24 mouse cellular contexts compared by ENCODE assay signal in genomic region chr1:129001766-129002165, GRCm38 (mm10).
A peak's percentile ranks its signal among the peaks of the same experiment; 100 is the strongest.
DNase-seq lines count a peak whose midpoint lies in the region; ATAC-seq and TF ChIP-seq lines count a peak whose summit lies in the region.
"Had no signal": no experiment of that assay in that cellular context is flagged by ENCODE, and none has a peak within 500 bp of the region (broad histone marks: within the 10 kb centered on the region; RNA-seq: fewer than 3 reads in every experiment).

No protein-coding gene starts in this region.

- no peak for TF ChIP-seq CTCF in intestine, postnatal 0 days (IDR thresholded peaks at IDR 0.05; ENCODE audit: low read depth)

- peak; percentile 62 for DNase-seq in ES-CJ7 (ENCODE audit: low read depth, low spot score)
- DNase-seq in R1 (ENCODE audit: low read depth, low spot score), result peak; percentile 65
- peak; percentile 59 for DNase-seq in ZHBTc4 (ENCODE audit: low read depth, low spot score)
- peak; percentile 4 for DNase-seq in splenic B cell, adult 2 months (ENCODE audit: low read depth, low spot score)
- no peak for DNase-seq in kidney, adult 18-20 months
- DNase-seq in urinary bladder, postnatal 36 days (ENCODE audit: low spot score in 2 of 2), result no peak
- DNase-seq: adrenal gland, adult 2 months; adrenal gland, adult 8-10 months; adrenal gland, postnatal 10 days; adrenal gland, postnatal 14 days; adrenal gland, postnatal 25 days; adrenal gland, postnatal 36 days; B cell, adult 2 months; cerebellum, adult 11 months; cerebellum, adult 11-12 months; cerebellum, adult 18-20 months; cerebellum, adult 8-10 months had no signal

- H3K27me3 ChIP-seq in splenic B cell, adult 2 months (ENCODE audit: control insufficient read depth, insufficient read depth, low read length, poor library complexity, severe bottlenecking), result no peaks in the 10 kb centered on the region
- H3K27me3 ChIP-seq in intestine, postnatal 0 days (replicated peaks; ENCODE audit: control insufficient read depth, insufficient read depth, low read length), result no peaks in the 10 kb centered on the region
- H3K27me3 ChIP-seq in intestine, embryonic 15.5 days (replicated peaks), result no peaks in the 10 kb centered on the region
- H3K27me3 ChIP-seq: CH12.LX, Patski had no signal

- no peak overlapping the region for H3K27ac ChIP-seq in intestine, postnatal 0 days (ENCODE audit: low read depth, low read length)
- no peak overlapping the region for H3K27ac ChIP-seq in intestine, embryonic 15.5 days

- no peaks in the 10 kb centered on the region for H3K9me3 ChIP-seq in intestine, postnatal 0 days (ENCODE audit: control insufficient read depth)
- no peaks in the 10 kb centered on the region for H3K9me3 ChIP-seq in intestine, embryonic 15.5 days

- H3K4me2 ChIP-seq in intestine, postnatal 0 days (replicated peaks; ENCODE audit: low read depth), result no peak overlapping the region
- H3K4me2 ChIP-seq in intestine, embryonic 15.5 days (replicated peaks), result no peak overlapping the region

- no peak overlapping the region for H3K9ac ChIP-seq in intestine, postnatal 0 days (ENCODE audit: low read depth, low read length)
- no peak overlapping the region for H3K9ac ChIP-seq in intestine, embryonic 15.5 days

- no peak overlapping the region for H3K4me3 ChIP-seq in intestine, postnatal 0 days (ENCODE audit: low read depth, low read length)
- H3K4me3 ChIP-seq in intestine, embryonic 15.5 days (replicated peaks), result no peak overlapping the region

- H3K36me3 ChIP-seq in splenic B cell, adult 2 months (ENCODE audit: control insufficient read depth, insufficient read depth, low read length, poor library complexity, severe bottlenecking), result no peaks in the 10 kb centered on the region
- H3K36me3 ChIP-seq in intestine, postnatal 0 days (ENCODE audit: control insufficient read depth, insufficient read depth), result no peaks in the 10 kb centered on the region
- H3K36me3 ChIP-seq in intestine, embryonic 15.5 days, result no peaks in the 10 kb centered on the region
- H3K36me3 ChIP-seq: G1E had no signal

- ATAC-seq in intestine, postnatal 0 days, result no peak
- no peak for ATAC-seq in intestine, embryonic 15.5 days
- ATAC-seq: activated CD4-positive, CD25-positive, alpha-beta regulatory T cell, adult 4 months; CD4-positive, CD25-positive, alpha-beta regulatory T cell, adult 4 months; Patski had no signal

- H3K4me1 ChIP-seq in intestine, postnatal 0 days (replicated peaks; ENCODE audit: control insufficient read depth, insufficient read depth, low read length), result no peaks in the 10 kb centered on the region
- no peaks in the 10 kb centered on the region for H3K4me1 ChIP-seq in intestine, embryonic 15.5 days (replicated peaks)

Comparison
In these comparisons a context has a peak if more than half of its experiments do, and no peak if none do; other contexts are left out.
1. DNase-seq: peak in ES-CJ7 (single experiment), R1 (single experiment), ZHBTc4 (single experiment) and splenic B cell, adult 2 months (single experiment); none in kidney, adult 18-20 months (single experiment) and urinary bladder, postnatal 36 days (0 of 2).